Mouse (Mus musculus) c-Kit-positive CD71-positive TER-119-positive erythroid progenitor cells, embryonic 14.5 days (primary cell): ENCODE measurements around the gene She.
"Not testable (repeated sequence)": the region's sequence is repeated elsewhere in the genome, so short reads cannot be mapped to it uniquely, and the experiment has no call there.

Experiments used
- DNase-seq: peaks from one replicate; pipeline ENCODE4 v3.0.0-alpha.2; 2013; ENCODE audit warnings: low spot score

The She gene

GRCm38 (mm10) chr3:89818605-89819004, 12.6 kb upstream of the She start:
- DNase-seq = no peak

GRCm38 (mm10) chr3:89819897-89820296, 11.3 kb upstream of the She start:
- DNase-seq = no peak

- DNase-seq = no peak
These were observed 10.7 kb upstream of the She start for GRCm38 (mm10) chr3:89820311-89821095.

GRCm38 (mm10) chr3:89821096-89821513, 10.1 kb upstream of the She start:
- DNase-seq = peak; percentile 34

GRCm38 (mm10) chr3:89821548-89822480, 9.4 kb upstream of the She start:
- DNase-seq = no peak

- no peak for DNase-seq
These were observed 7.6 kb upstream of the She start for GRCm38 (mm10) chr3:89823594-89823993.

- no peak for DNase-seq
These were observed 4.9 kb upstream of the She start for GRCm38 (mm10) chr3:89826295-89826694.

- no peak for DNase-seq
These were observed 4.2 kb downstream of the She start for GRCm38 (mm10) chr3:89835362-89835761.

- DNase-seq = peak; percentile 69
These were observed 11.1 kb downstream of the She start for GRCm38 (mm10) chr3:89842258-89842657.

GRCm38 (mm10) chr3:89843148-89843547, 12.0 kb downstream of the She start:
- peak; percentile 34 for DNase-seq

GRCm38 (mm10) chr3:89845814-89846213, 14.6 kb downstream of the She start:
- DNase-seq = no peak

GRCm38 (mm10) chr3:89847126-89847525, 16.0 kb downstream of the She start:
- no peak for DNase-seq

GRCm38 (mm10) chr3:89847596-89847995, 16.4 kb downstream of the She start:
- no peak for DNase-seq

- DNase-seq = no peak
These were observed 16.9 kb downstream of the She start for GRCm38 (mm10) chr3:89848083-89848482.

GRCm38 (mm10) chr3:89853752-89854151, 22.6 kb downstream of the She start:
- DNase-seq = no peak

- DNase-seq = no peak
These were observed 26.2 kb downstream of the She start for GRCm38 (mm10) chr3:89857353-89857752.

- DNase-seq = peak; percentile 63
These were observed 27.0 kb downstream of the She start for GRCm38 (mm10) chr3:89858123-89858522.

- DNase-seq = no peak
These were observed 27.7 kb downstream of the She start for GRCm38 (mm10) chr3:89858888-89859287.

GRCm38 (mm10) chr3:89859936-89860335, 28.8 kb downstream of the She start:
- no peak for DNase-seq

GRCm38 (mm10) chr3:89860343-89860742, 29.2 kb downstream of the She start:
- DNase-seq = no peak

- no peak for DNase-seq
These were observed 29.9 kb downstream of the She start for GRCm38 (mm10) chr3:89861070-89861469.

- no peak for DNase-seq
These were observed 31.1 kb downstream of the She start for GRCm38 (mm10) chr3:89862182-89862761.

- not testable (repeated sequence) for DNase-seq
These were observed 32.1 kb downstream of the She start for GRCm38 (mm10) chr3:89863276-89863675.
